Mouse (Mus musculus) MEL (cell line): ENCODE data around the gene Riok1. TPM values are rescaled to one million over a fixed set of nuclear protein-coding genes. Genes with fewer than 3 reads are reported as not detected.
A peak's percentile ranks its signal among the peaks of the same experiment; 100 is the strongest.

ENCODE experiments used
- DNase-seq: peaks from one replicate; pipeline ENCODE4 v3.0.0; 2011; ENCODE audit warnings: low read depth, low spot score
- H3K27ac ChIP-seq: 2 replicates; pipeline ENCODE4 v1.5.1; 2012; ENCODE audit warnings: low read depth, mild to moderate bottlenecking, control low read depth, low read length, moderate library complexity; ENCODE audit not compliant: control insufficient read depth
- H3K27me3 ChIP-seq, 2 experiments: fragments of 150-350 bp in 1 of 2; sonication (generic) in 1 of 2; 2 replicates each; pipeline ENCODE4 v1.6.1; 2012; ENCODE audit warnings: low read length in 2 of 2, mild to moderate bottlenecking in 2 of 2, improper control_type of control experiment in 1 of 2, moderate library complexity in 1 of 2; ENCODE audit not compliant: insufficient read depth in 2 of 2, control insufficient read depth in 1 of 2
- H3K36me3 ChIP-seq, 2 experiments: 2 replicates each; pipeline ENCODE4 v1.6.1; 2012 to 2014; ENCODE audit warnings: low read length in 2 of 2, improper control_type of control experiment in 1 of 2, inconsistent platforms in 1 of 2, mild to moderate bottlenecking in 1 of 2; ENCODE audit not compliant: insufficient read depth in 2 of 2, control insufficient read depth in 1 of 2
- H3K4me1 ChIP-seq, 2 experiments: fragments of 150-350 bp in 1 of 2; sonication (generic) in 1 of 2; 2 replicates each; pipeline ENCODE4 v1.6.1; 2012; ENCODE audit warnings: low read length in 2 of 2, improper control_type of control experiment in 1 of 2, mild to moderate bottlenecking in 1 of 2; ENCODE audit not compliant: insufficient read depth in 2 of 2, control insufficient read depth in 1 of 2
- H3K4me3 ChIP-seq, 2 experiments: fragments of 150-350 bp in 1 of 2; sonication (generic) in 1 of 2; 2 replicates each; pipeline ENCODE4 v1.5.1; 2012; ENCODE audit warnings: low read depth in 2 of 2, low read length in 2 of 2, mild to moderate bottlenecking in 2 of 2, moderate library complexity in 2 of 2, control low read depth in 1 of 2, improper control_type of control experiment in 1 of 2; ENCODE audit not compliant: control insufficient read depth in 1 of 2, insufficient read depth in 1 of 2
- H3K79me2 ChIP-seq: 2 replicates; pipeline ENCODE4 v1.6.1; 2012; ENCODE audit warnings: mild to moderate bottlenecking, low read length, moderate library complexity; ENCODE audit not compliant: control insufficient read depth, poor library complexity, insufficient read depth
- H3K9ac ChIP-seq: 2 replicates; pipeline ENCODE4 v1.6.1; 2012; ENCODE audit warnings: low read depth, mild to moderate bottlenecking, control low read depth, low read length, moderate library complexity; ENCODE audit not compliant: control insufficient read depth, poor library complexity, severe bottlenecking
- H3K9me3 ChIP-seq: fragments of 150-350 bp; sonication (generic); replicated peaks from 2 replicates; pipeline ENCODE4 v1.6.1; 2012; ENCODE audit warnings: mild to moderate bottlenecking, low read length, improper control_type of control experiment, moderate library complexity; ENCODE audit not compliant: insufficient read depth
- BHLHE40 ChIP-seq: IDR thresholded peaks from 2 replicates; pipeline ENCODE4 v1.6.1; 2012; ENCODE audit warnings: low read depth, mild to moderate bottlenecking, inconsistent platforms, low read length, improper control_type of control experiment, borderline replicate concordance
- CHD2 ChIP-seq: IDR thresholded peaks from 2 replicates; pipeline ENCODE4 v1.6.1; 2011; ENCODE audit warnings: low read length, improper control_type of control experiment
- CTCF ChIP-seq, 3 experiments: IDR thresholded peaks in 2 of 3; conservative IDR thresholded peaks in 1 of 3; 2 replicates each; pipeline ENCODE4 v1.5.1; 2011 to 2012; ENCODE audit warnings: low read length in 3 of 3, low read depth in 2 of 3, mild to moderate bottlenecking in 2 of 3, improper control_type of control experiment in 1 of 3, inconsistent platforms in 1 of 3, mixed read lengths in 1 of 3, moderate library complexity in 1 of 3; ENCODE audit not compliant: control insufficient read depth in 1 of 3, insufficient read depth in 1 of 3, poor library complexity in 1 of 3, severe bottlenecking in 1 of 3
- ELF1 ChIP-seq: IDR thresholded peaks from 2 replicates; pipeline ENCODE4 v1.6.1; 2014; ENCODE audit warnings: low read depth, mild to moderate bottlenecking, inconsistent platforms, low read length, improper control_type of control experiment, moderate library complexity
- EP300 ChIP-seq, 2 experiments: IDR thresholded peaks; 2 replicates each; pipeline ENCODE4 v1.6.1; 2011; ENCODE audit warnings: improper control_type of control experiment in 2 of 2, low read length in 2 of 2, low read depth in 1 of 2, mild to moderate bottlenecking in 1 of 2
- ETS1 ChIP-seq: IDR thresholded peaks from 2 replicates; pipeline ENCODE4 v1.6.1; 2012; ENCODE audit warnings: low read depth, mild to moderate bottlenecking, inconsistent platforms, low read length, improper control_type of control experiment, moderate library complexity
- GATA1 ChIP-seq: IDR thresholded peaks from 2 replicates; pipeline ENCODE4 v1.6.1; 2011; ENCODE audit warnings: low read depth, low read length, improper control_type of control experiment
- KAT2A ChIP-seq: conservative IDR thresholded peaks from 2 replicates; pipeline ENCODE4 v1.6.1; 2012; ENCODE audit warnings: low read depth, low read length, improper control_type of control experiment, inconsistent platforms
- MYC ChIP-seq: IDR thresholded peaks from 2 replicates; pipeline ENCODE4 v1.6.1; 2011; ENCODE audit warnings: low read depth, mild to moderate bottlenecking, low read length, improper control_type of control experiment, moderate library complexity
- RAD21 ChIP-seq: IDR thresholded peaks from 2 replicates; pipeline ENCODE4 v1.6.1; 2011; ENCODE audit warnings: mild to moderate bottlenecking, low read depth, low read length, improper control_type of control experiment
- RCOR1 ChIP-seq: IDR thresholded peaks from 2 replicates; pipeline ENCODE4 v1.6.1; 2012; ENCODE audit warnings: low read depth, mild to moderate bottlenecking, inconsistent platforms, low read length, improper control_type of control experiment
- SMC3 ChIP-seq: IDR thresholded peaks from 2 replicates; pipeline ENCODE4 v1.6.1; 2011; ENCODE audit warnings: low read depth, low read length, improper control_type of control experiment
- TCF12 ChIP-seq: IDR thresholded peaks from 2 replicates; pipeline ENCODE4 v1.6.1; 2014; ENCODE audit warnings: low read depth, mild to moderate bottlenecking, inconsistent platforms, low read length, improper control_type of control experiment, moderate library complexity
- polyA plus RNA-seq, 2 experiments: library from polyadenylated mRNA; stranded (reverse) in 1 of 2; unstranded in 1 of 2; fragments of >175 nt in 1 of 2; fragments of >200 nt in 1 of 2; gene quantifications; 2 replicates each; pipeline versions ENCODE4 v1.2.1 to v1.2.4; 2012; ENCODE audit warnings: low replicate concordance in 2 of 2, low read depth in 1 of 2; ENCODE audit not compliant: insufficient read length in 2 of 2, insufficient read depth in 1 of 2, missing spikeins in 1 of 2
- total RNA-seq: library from RNA; depleted of rRNA; stranded (reverse); fragments of 300-350 nt; gene quantifications from 2 replicates; pipeline ENCODE4 v1.2.3, GENCODE M21; 2012

Riok1 gene
- total and polyA plus RNA-seq, 3 experiments: 40.5 to 43.7 TPM; not detected in 1

- Histone ChIP-seq H3K9ac (no peak overlapping the region), H3K27ac (no peak overlapping the region), H3K79me2 (no peaks in the 10 kb centered on the region), H3K9me3 (no peaks in the 10 kb centered on the region), H3K4me1 (peaks cover 11 to 14% of the 10 kb centered on the region in 2 experiments), H3K36me3 (peaks cover 0 to 13% of the 10 kb centered on the region in 2 experiments; a peak in 2 of 4 replicates), H3K27me3 (no peaks in the 10 kb centered on the region), H3K4me3 (no peak overlapping the region)
- TF ChIP-seq ETS1 (0 out of 2 replicates have a peak, but pooled peaks have one; percentile 22), TCF12 (peak; percentile 45; the same call in 1 of the 2 replicates), EP300 (IDR thresholded peaks at IDR 0.05; ENCODE audit: low read depth in 1 of 2, low read length in 2 of 2) (0 out of 4 replicates have a peak, but pooled peaks of 1 of the 2 experiments have one; percentile 35), GATA1 (peak; percentile 66), MYC (no peak)
- DNase-seq: peak; percentile 54
Measured at GRCm38 (mm10) chr13:38015591-38015990, 21.2 kb upstream of the Riok1 start.

GRCm38 (mm10) chr13:38018791-38019190, 18.0 kb upstream of the Riok1 start:
- H3K4me1 ChIP-seq: peaks cover 9 to 13% of the 10 kb centered on the region in 2 experiments
- no peaks in the 10 kb centered on the region for H3K27me3 ChIP-seq
- H3K79me2 ChIP-seq: no peaks in the 10 kb centered on the region
- peak; percentile 55 for DNase-seq
- H3K9me3 ChIP-seq: no peaks in the 10 kb centered on the region
- peaks cover 0 to 10% of the 10 kb centered on the region in 2 experiments; a peak in 2 of 4 replicates for H3K36me3 ChIP-seq
- no peak overlapping the region for H3K4me3 ChIP-seq
- H3K9ac ChIP-seq: no peak overlapping the region
- no peak overlapping the region for H3K27ac ChIP-seq
- TF ChIP-seq EP300 (IDR thresholded peaks at IDR 0.05; ENCODE audit: low read depth in 1 of 2, low read length in 2 of 2) (peak; percentile 53 to 72; a peak in 3 of 4 replicates), GATA1 (peak; percentile 85), CHD2 (no peak), RCOR1 (peak; percentile 30; the same call in 1 of the 2 replicates), ETS1 (peak; percentile 34; the same call in 1 of the 2 replicates), TCF12 (peak; percentile 62), KAT2A (no peak), ELF1 (0 out of 2 replicates have a peak, but pooled peaks have one; percentile 37)
- TF ChIP-seq, all 39 proteins: peak for 6

GRCm38 (mm10) chr13:38025874-38026273, 10.9 kb upstream of the Riok1 start:
- no peak overlapping the region for H3K4me3 ChIP-seq
- no peaks in the 10 kb centered on the region for H3K79me2 ChIP-seq
- H3K27ac ChIP-seq: no peak overlapping the region
- TF ChIP-seq CTCF (IDR thresholded peaks at IDR 0.05 in 2 of 3, conservative IDR thresholded peaks at IDR 0.05 in 1 of 3; ENCODE audit: control insufficient read depth in 1 of 3, insufficient read depth in 1 of 3, low read depth in 2 of 3, low read length in 3 of 3, poor library complexity in 1 of 3, severe bottlenecking in 1 of 3) (peak; percentile 46 to 61 (median 58)), RAD21 (peak; percentile 26), BHLHE40 (no peak), SMC3 (peak; percentile 39)
- H3K27me3 ChIP-seq: no peaks in the 10 kb centered on the region
- H3K36me3 ChIP-seq: peaks cover 0 to 14% of the 10 kb centered on the region in 2 experiments; a peak in 2 of 4 replicates
- H3K9ac ChIP-seq: no peak overlapping the region
- H3K4me1 ChIP-seq: peaks cover 3 to 4% of the 10 kb centered on the region in 2 experiments; a peak in 3 of 4 replicates
- DNase-seq: peak; percentile 51
- no peaks in the 10 kb centered on the region for H3K9me3 ChIP-seq
